Mouse (Mus musculus) hematopoietic stem cell, adult 5-6 weeks (primary cell): ENCODE data around the gene Car1. TPM values are rescaled to one million over a fixed set of nuclear protein-coding genes. Genes with fewer than 3 reads are reported as not detected.
"Not testable (repeated sequence)": the region's sequence is repeated elsewhere in the genome, so short reads cannot be mapped to it uniquely, and the experiment has no call there.

Experiments
- ATAC-seq, 2 experiments: fragments of 125-278 bp in 1 of 2; replicated peaks in 1 of 2; 2 replicates each; pipeline ENCODE4 v1.8.0; 2016 to 2017; ENCODE audit warnings: inconsistent platforms in 2 of 2, mild to moderate bottlenecking in 2 of 2, moderate number of reproducible peaks in 2 of 2, low read depth in 1 of 2, moderate TSS enrichment in 1 of 2; ENCODE audit not compliant: low FRiP score in 2 of 2, poor library complexity in 2 of 2, severe bottlenecking in 2 of 2, insufficient read depth in 1 of 2, low TSS enrichment in 1 of 2
- total RNA-seq: library from RNA; stranded (forward); fragments of 172-1452, 232-1000 nt; gene quantifications from 2 replicates; pipeline ENCODE4 v1.2.3, GENCODE M21; 2017

The Car1 gene
- total RNA-seq, 1 experiment from 2014 or later: 327 TPM

- no peak for ATAC-seq
These were observed 16.1 kb downstream of the Car1 start for GRCm38 (mm10) chr3:14792032-14792431.

GRCm38 (mm10) chr3:14787607-14788006 is 20.6 kb downstream of the Car1 start:
- ATAC-seq: no peak

GRCm38 (mm10) chr3:14787136-14787535 is 21.0 kb downstream of the Car1 start:
- ATAC-seq: no peak

- no peak for ATAC-seq
These were observed 21.6 kb downstream of the Car1 start for GRCm38 (mm10) chr3:14786551-14787079.

- ATAC-seq: no peak
These were observed 22.8 kb downstream of the Car1 start for GRCm38 (mm10) chr3:14785353-14785752.

GRCm38 (mm10) chr3:14783198-14783597 is 25.0 kb downstream of the Car1 start:
- not testable (repeated sequence) for ATAC-seq

- not testable (repeated sequence) for ATAC-seq
These were observed 25.8 kb downstream of the Car1 start for GRCm38 (mm10) chr3:14782365-14782764.

GRCm38 (mm10) chr3:14780212-14780611 is 28.0 kb downstream of the Car1 start:
- no peak for ATAC-seq

GRCm38 (mm10) chr3:14776497-14777162 is 31.5 kb downstream of the Car1 start:
- not testable (repeated sequence) for ATAC-seq

GRCm38 (mm10) chr3:14774539-14774938 is 33.6 kb downstream of the Car1 start:
- ATAC-seq: not testable (repeated sequence)

GRCm38 (mm10) chr3:14772473-14772872 is 35.7 kb downstream of the Car1 start:
- ATAC-seq: not testable (repeated sequence)

GRCm38 (mm10) chr3:14764755-14765566 is 43.2 kb downstream of the Car1 start:
- no peak for ATAC-seq

GRCm38 (mm10) chr3:14755716-14756115 is 52.5 kb downstream of the Car1 start:
- no peak for ATAC-seq

- no peak for ATAC-seq
These were observed 62.1 kb downstream of the Car1 start for GRCm38 (mm10) chr3:14746041-14746440.

GRCm38 (mm10) chr3:14738261-14738660 is 69.9 kb downstream of the Car1 start:
- no peak for ATAC-seq

GRCm38 (mm10) chr3:14727496-14727895 is 80.7 kb downstream of the Car1 start:
- not testable (repeated sequence) for ATAC-seq

- ATAC-seq: not testable (repeated sequence)
These were observed 82.7 kb downstream of the Car1 start for GRCm38 (mm10) chr3:14725462-14725861.
